Mouse (Mus musculus): ENCODE data around the gene Spata13. TPM values are rescaled to one million over a fixed set of nuclear protein-coding genes. Genes with fewer than 3 reads are reported as not detected.

Gene Spata13
- polyA plus RNA-seq, 1 experiment from 2014 or later: 21.0 TPM

DNA sequence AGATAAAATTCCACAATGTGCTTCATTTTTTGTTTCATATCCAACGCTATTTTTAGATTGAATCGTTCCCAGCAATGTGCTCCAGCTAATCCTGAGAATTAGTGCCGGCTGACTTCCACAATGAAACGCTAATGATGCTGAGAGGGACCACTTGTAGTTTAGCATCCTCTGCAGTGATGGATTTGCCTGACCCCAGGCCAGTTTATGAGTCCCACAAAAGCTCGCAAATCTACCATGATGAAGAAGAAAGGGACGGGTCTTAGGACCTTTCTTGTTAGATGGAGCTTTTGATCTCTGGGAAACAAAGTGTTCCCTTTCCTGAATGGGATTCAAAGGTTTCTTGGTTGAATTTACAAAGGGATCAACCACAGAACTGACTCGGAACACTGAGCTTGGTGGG is 21.1 kb upstream of the Spata13 start:
- H3K36me3 ChIP-seq: no peaks in the 10 kb centered on the region
- no peaks in the 10 kb centered on the region for H3K27me3 ChIP-seq (replicated peaks)
- H3K4me2 ChIP-seq: no peak overlapping the region
- H3K9ac ChIP-seq: no peak overlapping the region
- H3K9me3 ChIP-seq (replicated peaks): no peaks in the 10 kb centered on the region
- no peaks in the 10 kb centered on the region for H3K4me1 ChIP-seq (replicated peaks)
- 62% methylated on average over 7 of the region's 7 CpGs for WGBS
- H3K27ac ChIP-seq (ENCODE audit: poor library complexity, severe bottlenecking): no peak overlapping the region
- H3K4me3 ChIP-seq: no peak overlapping the region
- ATAC-seq (ENCODE audit: insufficient number of reproducible peaks, low FRiP score): no peak

DNA sequence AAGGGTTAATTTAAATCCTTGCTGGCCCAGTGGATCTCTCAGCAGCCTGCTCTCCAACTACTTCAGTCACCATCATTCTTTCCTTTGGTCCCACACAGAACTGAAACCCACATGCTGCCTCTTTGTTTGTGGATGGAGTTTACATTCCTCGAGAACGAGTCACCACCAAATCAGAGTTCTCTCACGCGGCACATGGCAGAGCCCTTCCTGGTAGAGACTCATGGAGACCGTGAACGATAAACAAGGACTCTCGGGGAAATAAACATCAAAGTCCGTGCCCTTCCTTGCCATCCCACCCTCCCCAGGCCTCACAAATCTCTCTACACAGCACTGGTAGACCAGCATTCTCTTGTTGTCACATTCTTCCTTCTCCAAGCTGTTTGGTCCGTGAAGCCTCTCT is 12.7 kb upstream of the Spata13 start:
- Histone ChIP-seq H3K4me2 (no peak overlapping the region), H3K9me3 (replicated peaks) (0 out of 2 replicates have a peak, but pooled peaks cover 9% of the 10 kb centered on the region), H3K27ac (ENCODE audit: poor library complexity, severe bottlenecking) (no peak overlapping the region), H3K4me3 (no peak overlapping the region), H3K9ac (no peak overlapping the region), H3K4me1 (replicated peaks) (no peaks in the 10 kb centered on the region; the same call in 1 of the 2 replicates), H3K27me3 (replicated peaks) (no peaks in the 10 kb centered on the region), H3K36me3 (no peaks in the 10 kb centered on the region)
- WGBS: 32% methylated on average over 9 of the region's 9 CpGs
- ATAC-seq (ENCODE audit: insufficient number of reproducible peaks, low FRiP score): no peak

DNA sequence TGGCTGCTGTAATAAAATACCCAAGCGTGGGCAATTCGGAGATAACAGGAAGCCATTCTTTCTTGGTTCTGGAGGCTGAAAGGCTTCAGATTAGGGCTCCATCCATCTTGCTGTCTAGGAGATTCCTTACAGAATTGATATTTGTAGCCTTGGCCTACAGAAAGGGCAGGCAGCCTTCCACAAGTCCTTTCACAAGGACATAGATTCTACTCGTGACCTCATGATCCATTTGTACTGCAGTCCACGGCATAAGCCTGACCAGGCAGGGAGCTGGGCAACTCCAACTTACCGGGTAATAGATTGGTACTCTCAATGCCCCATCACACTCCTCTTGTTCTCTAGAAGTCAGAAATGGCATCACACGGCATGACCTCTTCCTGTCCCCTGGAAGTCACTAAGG is 8.3 kb upstream of the Spata13 start:
- Histone ChIP-seq H3K27ac (ENCODE audit: poor library complexity, severe bottlenecking) (no peak overlapping the region), H3K36me3 (no peaks in the 10 kb centered on the region), H3K4me1 (replicated peaks) (no peaks in the 10 kb centered on the region; the same call in 1 of the 2 replicates), H3K4me3 (no peak overlapping the region), H3K27me3 (replicated peaks) (peaks cover 2% of the 10 kb centered on the region; the same call in 1 of the 2 replicates), H3K9me3 (replicated peaks) (0 out of 2 replicates have a peak, but pooled peaks cover 9% of the 10 kb centered on the region), H3K9ac (no peak overlapping the region), H3K4me2 (no peak overlapping the region)
- 68% methylated on average over 6 of the region's 6 CpGs for WGBS
- ATAC-seq (ENCODE audit: insufficient number of reproducible peaks, low FRiP score): no peak

DNA sequence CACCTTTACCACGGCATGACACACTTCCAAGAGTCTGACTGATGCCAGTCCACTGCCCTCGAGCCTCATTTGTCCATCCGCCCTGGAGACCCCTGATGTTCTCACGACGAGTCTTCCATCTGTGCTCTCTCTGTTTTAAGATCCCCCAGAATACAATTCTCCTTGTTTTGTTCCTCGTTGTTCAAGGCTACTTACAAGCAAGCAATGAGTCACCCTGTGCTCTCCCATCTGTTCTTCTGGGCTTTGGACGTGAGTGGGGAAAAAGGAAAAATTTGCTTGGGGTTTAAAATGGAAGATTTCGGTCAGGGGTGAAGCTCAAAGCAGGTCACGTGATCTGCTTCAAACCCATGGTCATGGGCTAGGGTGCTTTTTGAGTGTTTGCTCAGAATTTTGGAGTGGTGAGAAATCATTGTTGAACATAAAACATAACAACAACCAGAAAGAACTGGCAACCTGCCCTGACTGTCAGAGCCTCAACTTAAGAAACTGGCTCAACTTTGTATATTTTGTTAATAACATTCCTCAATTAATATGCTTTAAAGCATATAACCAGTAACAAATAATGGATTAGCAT is 3.8 kb upstream of the Spata13 start:
- WGBS: 74% methylated on average over 9 of the region's 9 CpGs
- H3K4me2 ChIP-seq: no peak overlapping the region
- H3K36me3 ChIP-seq: no peaks in the 10 kb centered on the region
- H3K4me1 ChIP-seq (replicated peaks): peaks cover under 1% of the 10 kb centered on the region; the same call in 1 of the 2 replicates
- ATAC-seq (ENCODE audit: insufficient number of reproducible peaks, low FRiP score): no peak
- H3K4me3 ChIP-seq: no peak overlapping the region
- no peak overlapping the region for H3K27ac ChIP-seq (ENCODE audit: poor library complexity, severe bottlenecking)
- H3K9me3 ChIP-seq (replicated peaks): no peaks in the 10 kb centered on the region
- peaks cover 10% of the 10 kb centered on the region; the same call in 1 of the 2 replicates for H3K27me3 ChIP-seq (replicated peaks)
- no peak overlapping the region for H3K9ac ChIP-seq

DNA sequence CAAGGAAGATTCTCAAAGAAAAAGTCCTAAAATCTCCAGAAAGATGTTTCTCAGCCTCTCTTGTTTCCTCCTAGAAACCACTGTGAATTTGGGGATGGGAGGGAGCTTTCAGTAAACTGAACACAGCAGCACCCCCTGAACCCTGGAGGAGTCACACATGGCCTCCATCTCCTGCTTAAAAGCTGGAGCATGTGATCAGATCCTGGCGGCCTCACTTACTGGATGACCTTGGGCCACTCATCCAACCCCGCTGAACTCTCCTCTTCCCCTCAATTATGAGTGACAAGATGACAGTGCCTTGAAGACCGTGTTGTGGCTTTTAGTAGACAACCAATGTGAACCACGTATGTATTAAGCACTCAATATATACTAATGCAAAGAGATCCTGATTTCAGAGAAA is 2.8 kb upstream of the Spata13 start:
- H3K9me3 ChIP-seq (replicated peaks): no peaks in the 10 kb centered on the region
- WGBS: 64% methylated on average over 4 of the region's 4 CpGs
- H3K4me3 ChIP-seq: no peak overlapping the region
- H3K9ac ChIP-seq: no peak overlapping the region
- H3K27ac ChIP-seq (ENCODE audit: poor library complexity, severe bottlenecking): no peak overlapping the region
- H3K4me1 ChIP-seq (replicated peaks): peaks cover 10% of the 10 kb centered on the region
- no peaks in the 10 kb centered on the region for H3K36me3 ChIP-seq
- H3K4me2 ChIP-seq: no peak overlapping the region
- no peak for ATAC-seq (ENCODE audit: insufficient number of reproducible peaks, low FRiP score)
- H3K27me3 ChIP-seq (replicated peaks): peaks cover 12% of the 10 kb centered on the region; the same call in 1 of the 2 replicates

DNA sequence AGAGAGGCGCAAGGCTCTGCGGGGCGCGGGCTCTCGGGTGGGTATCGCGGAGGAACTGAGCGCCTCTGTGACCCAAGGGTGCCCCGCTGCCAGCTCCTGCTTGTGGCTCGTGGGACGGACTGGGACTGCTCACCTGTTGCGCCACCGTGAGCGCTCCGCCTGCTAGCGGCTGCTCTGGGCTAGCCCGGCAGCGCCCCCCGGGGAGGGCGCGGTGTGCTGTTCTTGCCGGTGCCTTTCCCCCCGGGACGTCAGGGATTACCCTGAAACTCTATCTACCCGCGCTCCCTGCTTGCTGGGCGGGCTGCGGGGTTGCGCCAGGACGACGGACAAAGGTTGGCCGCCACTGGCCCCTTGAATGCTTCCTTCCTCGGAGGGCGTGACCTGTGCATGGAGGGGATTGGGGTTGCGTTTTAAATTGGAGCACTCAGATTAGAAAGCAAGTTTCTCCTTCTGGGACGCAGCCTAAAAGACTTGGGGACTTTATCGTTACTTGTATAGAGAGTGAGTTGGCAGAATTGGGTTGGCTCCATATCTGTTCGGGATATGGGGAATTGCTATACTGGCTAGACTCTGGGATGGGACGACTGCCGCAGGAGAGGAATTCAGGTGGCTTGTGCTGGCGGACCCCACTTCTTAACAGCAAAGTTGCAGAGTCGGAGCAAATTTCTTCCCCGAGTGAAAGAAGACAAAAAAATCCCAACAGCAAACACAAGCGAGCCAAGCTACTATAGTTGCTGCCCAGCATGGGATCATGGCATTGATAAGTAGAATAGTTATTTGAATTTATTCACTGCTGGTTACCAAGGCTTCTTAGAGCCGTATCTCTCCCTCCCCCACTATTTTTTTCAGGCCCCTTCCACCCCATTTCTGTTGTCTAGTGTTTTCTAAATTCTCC is 1.3 kb downstream of the Spata13 start:
- peaks cover 29% of the 10 kb centered on the region for H3K27me3 ChIP-seq (replicated peaks)
- peak overlapping the region; percentile 96 for H3K4me2 ChIP-seq
- H3K9me3 ChIP-seq (replicated peaks): no peaks in the 10 kb centered on the region
- under 1% methylated on average over 44 of the region's 45 CpGs for WGBS
- H3K9ac ChIP-seq: peak overlapping the region; percentile 68
- peak overlapping the region; percentile 56 for H3K4me3 ChIP-seq
- peaks cover 16% of the 10 kb centered on the region for H3K4me1 ChIP-seq (replicated peaks)
- H3K36me3 ChIP-seq: no peaks in the 10 kb centered on the region
- 0 out of 2 replicates have a peak overlapping the region, but pooled peaks have one; percentile 8 for H3K27ac ChIP-seq (ENCODE audit: poor library complexity, severe bottlenecking)
- ATAC-seq (ENCODE audit: insufficient number of reproducible peaks, low FRiP score): peak; percentile 67

DNA sequence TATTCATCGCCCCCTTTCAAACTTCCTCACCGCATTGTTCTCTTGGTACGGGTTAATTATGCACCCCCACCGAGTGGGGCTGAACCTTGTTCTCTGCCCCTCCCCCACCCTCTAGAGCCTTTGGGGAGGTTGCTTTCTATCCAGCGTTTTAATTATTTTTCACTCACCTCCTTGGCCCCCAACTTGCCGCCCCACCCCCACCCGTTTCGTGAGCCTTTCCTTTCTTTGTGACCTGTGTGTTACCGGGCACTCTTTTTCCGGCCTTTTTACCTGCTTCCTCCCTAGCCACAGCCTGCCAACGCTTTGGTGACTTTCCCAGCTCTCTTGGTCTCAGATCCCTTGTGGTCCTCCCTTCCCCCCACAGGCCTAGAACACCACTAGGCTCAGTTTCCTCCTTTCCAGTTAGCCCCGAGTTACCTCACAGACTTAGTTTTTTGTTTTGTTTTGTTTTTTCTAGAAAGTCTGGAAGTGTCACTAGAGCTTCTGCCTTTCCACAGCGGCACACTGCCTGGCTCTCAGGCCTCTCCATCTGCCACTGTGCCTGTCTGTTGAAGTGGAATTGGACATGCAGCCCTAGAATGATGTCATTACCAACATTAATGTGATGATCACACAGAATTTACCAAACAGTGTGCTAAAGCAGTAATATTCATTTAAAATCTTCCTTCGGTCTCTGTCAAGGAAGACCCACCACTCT is 2.3 kb downstream of the Spata13 start:
- H3K4me2 ChIP-seq: peak overlapping the region; percentile 96
- H3K9ac ChIP-seq: no peak overlapping the region
- WGBS: 16% methylated on average over 14 of the region's 14 CpGs
- H3K36me3 ChIP-seq: no peaks in the 10 kb centered on the region
- H3K27ac ChIP-seq (ENCODE audit: poor library complexity, severe bottlenecking): no peak overlapping the region
- H3K4me1 ChIP-seq (replicated peaks): peaks cover 17% of the 10 kb centered on the region
- no peaks in the 10 kb centered on the region for H3K9me3 ChIP-seq (replicated peaks)
- peaks cover 27% of the 10 kb centered on the region for H3K27me3 ChIP-seq (replicated peaks)
- H3K4me3 ChIP-seq: peak overlapping the region; percentile 56
- ATAC-seq (ENCODE audit: insufficient number of reproducible peaks, low FRiP score): no peak

DNA sequence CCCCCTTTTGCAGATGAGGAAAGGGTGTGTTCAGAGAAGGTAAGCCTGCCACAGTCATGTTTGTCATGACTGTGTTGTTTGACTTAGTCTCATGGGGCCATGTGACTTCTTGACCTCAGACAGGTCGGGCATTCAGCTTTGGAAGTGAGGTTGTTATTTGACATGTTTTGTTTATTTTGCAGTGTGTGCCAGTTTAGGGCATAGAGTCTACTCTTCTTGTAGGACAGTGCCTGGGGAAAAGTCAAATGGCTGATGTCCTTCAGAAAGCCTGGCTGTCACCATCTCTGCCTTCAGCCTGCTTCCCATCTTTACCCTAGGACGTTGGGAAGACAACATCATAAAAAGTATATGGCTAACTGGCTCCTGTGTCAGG is 2.8 kb downstream of the Spata13 start:
- Histone ChIP-seq H3K4me1 (replicated peaks) (peaks cover 17% of the 10 kb centered on the region), H3K36me3 (no peaks in the 10 kb centered on the region), H3K27ac (ENCODE audit: poor library complexity, severe bottlenecking) (no peak overlapping the region), H3K4me3 (no peak overlapping the region; the same call in 1 of the 2 replicates), H3K9ac (no peak overlapping the region), H3K9me3 (replicated peaks) (no peaks in the 10 kb centered on the region), H3K27me3 (replicated peaks) (peaks cover 22% of the 10 kb centered on the region), H3K4me2 (peak overlapping the region; percentile 96; the same call in 1 of the 2 replicates)
- no peak for ATAC-seq (ENCODE audit: insufficient number of reproducible peaks, low FRiP score)
- WGBS: 49% methylated on average over 2 of the region's 2 CpGs

DNA sequence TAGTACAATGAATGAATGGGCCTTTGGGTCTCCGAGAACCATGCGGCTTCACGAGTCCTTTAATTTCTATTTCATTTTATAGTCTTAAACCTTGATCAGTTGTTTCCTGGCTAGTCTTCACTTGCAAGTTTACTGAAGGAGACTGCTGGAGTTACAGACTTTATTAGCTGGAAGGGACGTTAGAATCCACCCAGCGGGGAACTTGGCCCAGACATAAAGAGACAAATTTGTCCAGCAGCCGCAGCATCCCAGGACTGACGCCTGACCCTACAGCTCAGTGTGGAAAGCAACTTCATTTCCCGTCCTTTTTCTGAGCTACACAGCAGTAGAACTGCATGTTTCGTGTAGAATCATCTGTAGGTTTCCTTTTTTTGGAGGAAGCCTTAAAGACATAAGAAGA is 3.2 kb downstream of the Spata13 start:
- Histone ChIP-seq H3K4me3 (no peak overlapping the region), H3K4me1 (replicated peaks) (peaks cover 17% of the 10 kb centered on the region), H3K4me2 (no peak overlapping the region), H3K9ac (no peak overlapping the region), H3K36me3 (no peaks in the 10 kb centered on the region), H3K27ac (ENCODE audit: poor library complexity, severe bottlenecking) (no peak overlapping the region), H3K9me3 (replicated peaks) (no peaks in the 10 kb centered on the region), H3K27me3 (replicated peaks) (peaks cover 21% of the 10 kb centered on the region)
- 87% methylated on average over 9 of the region's 9 CpGs for WGBS
- ATAC-seq (ENCODE audit: insufficient number of reproducible peaks, low FRiP score): no peak

DNA sequence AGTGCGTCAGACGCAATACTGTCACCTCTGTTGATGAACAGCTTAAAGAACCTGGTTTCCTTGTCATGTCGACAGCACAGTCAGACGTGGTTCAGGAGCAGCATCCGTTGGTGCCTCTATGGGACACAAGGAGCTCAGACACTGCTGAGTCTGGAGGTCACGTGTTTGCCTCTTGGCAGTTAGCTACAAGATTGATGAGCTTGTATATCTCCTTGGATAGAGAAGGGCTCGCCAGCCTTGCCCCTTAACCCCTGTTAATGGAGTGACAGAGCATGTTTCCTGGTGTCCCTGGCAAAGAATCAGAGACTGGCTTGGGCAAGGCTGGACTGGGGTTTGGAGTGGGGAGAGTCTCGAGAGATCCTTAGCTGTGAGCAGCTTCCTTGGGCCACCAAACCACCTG is 4.4 kb downstream of the Spata13 start:
- no peak for ATAC-seq (ENCODE audit: insufficient number of reproducible peaks, low FRiP score)
- 59% methylated on average over 8 of the region's 8 CpGs for WGBS
- no peak overlapping the region for H3K4me2 ChIP-seq

DNA sequence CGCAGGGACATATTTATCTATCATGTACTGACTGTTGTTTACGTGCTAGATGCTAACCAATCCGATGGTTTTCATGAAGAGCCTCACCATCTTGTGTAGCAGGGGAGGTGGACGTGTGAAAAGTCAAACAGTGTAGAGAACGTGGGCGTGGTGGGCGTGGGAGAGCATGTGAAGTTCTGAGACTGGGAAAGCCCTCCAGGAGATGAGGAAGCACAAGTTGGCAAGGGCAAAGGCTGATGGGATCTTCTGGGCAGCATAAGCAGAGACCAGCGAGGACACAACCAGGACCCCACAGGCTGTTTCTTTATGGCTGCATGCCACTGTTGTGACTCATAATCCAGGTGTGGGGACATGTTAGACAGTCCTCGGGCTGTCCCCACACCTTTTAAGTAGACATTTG is 5.4 kb downstream of the Spata13 start:
- ATAC-seq (ENCODE audit: insufficient number of reproducible peaks, low FRiP score): no peak
- 87% methylated on average over 9 of the region's 9 CpGs for WGBS
- Histone ChIP-seq H3K4me3 (no peak overlapping the region), H3K27ac (ENCODE audit: poor library complexity, severe bottlenecking) (no peak overlapping the region), H3K27me3 (replicated peaks) (peaks cover 21% of the 10 kb centered on the region), H3K9ac (no peak overlapping the region), H3K4me1 (replicated peaks) (peaks cover 17% of the 10 kb centered on the region), H3K4me2 (no peak overlapping the region), H3K36me3 (no peaks in the 10 kb centered on the region), H3K9me3 (replicated peaks) (no peaks in the 10 kb centered on the region)

More for the DNA sequence above, 4.4 kb downstream of the Spata13 start:
- Histone ChIP-seq H3K36me3 (no peaks in the 10 kb centered on the region), H3K4me1 (replicated peaks) (peaks cover 17% of the 10 kb centered on the region), H3K9me3 (replicated peaks) (no peaks in the 10 kb centered on the region), H3K4me3 (no peak overlapping the region), H3K27ac (ENCODE audit: poor library complexity, severe bottlenecking) (no peak overlapping the region), H3K9ac (no peak overlapping the region), H3K27me3 (replicated peaks) (peaks cover 21% of the 10 kb centered on the region)
